7 mouse cellular contexts compared by ENCODE assay signal in genomic region chrX:19237738-19238261, GRCm38 (mm10).
DNase-seq lines count a peak whose midpoint lies in the region; ATAC-seq lines count a peak whose summit lies in the region.

No protein-coding gene starts in this region.

- no peaks in the 10 kb centered on the region for H3K9me3 ChIP-seq in intestine, embryonic 15.5 days

- peak overlapping the region; percentile 47 for H3K4me3 ChIP-seq in intestine, embryonic 15.5 days (replicated peaks)

- ATAC-seq in intestine, embryonic 15.5 days = peak; percentile 96

- no peaks in the 10 kb centered on the region for H3K4me1 ChIP-seq in intestine, embryonic 15.5 days (replicated peaks)

- intact Hi-C loops in gastrocnemius, postnatal 14 days (cut with DNase I; ENCODE audit: low total_unique reads) = no loop called here
- intact Hi-C loops in left cerebral cortex, postnatal 4 days (cut with DNase I) = no loop called here

- peak; percentile 21 for DNase-seq in adipocyte (ENCODE audit: low spot score)
- peak; percentile 58 to 59 for DNase-seq in cerebellum, postnatal 36 days
- DNase-seq in gastrocnemius, postnatal 14 days = peak; percentile 10
- DNase-seq in left cerebral cortex, postnatal 4 days = peak; percentile 19
- peak; percentile 39 for DNase-seq in mesoderm, embryonic 11.5 days (ENCODE audit: low read depth, low spot score)
- peak; percentile 23 to 26 for DNase-seq in right cerebral cortex, postnatal 36 days (ENCODE audit: low spot score in 2 of 2)

- H3K4me2 ChIP-seq in intestine, embryonic 15.5 days (replicated peaks) = peak overlapping the region; percentile 79

- WGBS in intestine, embryonic 15.5 days = 10% methylated on average over 19 of the region's 26 CpGs

- H3K27me3 ChIP-seq in intestine, embryonic 15.5 days (replicated peaks) = no peaks in the 10 kb centered on the region

- H3K9ac ChIP-seq in intestine, embryonic 15.5 days = peak overlapping the region; percentile 37

- no peaks in the 10 kb centered on the region for H3K36me3 ChIP-seq in intestine, embryonic 15.5 days

- 0 out of 2 replicates have a peak overlapping the region, but pooled peaks have one; percentile 44 for H3K27ac ChIP-seq in intestine, embryonic 15.5 days

Comparison
In these comparisons a context has a peak if more than half of its experiments do, and no peak if none do; other contexts are left out.
1. Peak in every context shown above with its lines: DNase-seq, ATAC-seq, H3K4me3 ChIP-seq and H3K27ac ChIP-seq.